Mouse (Mus musculus) intestine, embryonic 16.5 days (tissue): ENCODE measurements around the gene Ahcyl2. TPM values are rescaled to one million over a fixed set of nuclear protein-coding genes. Genes with fewer than 3 reads are reported as not detected.

Experiments
- ATAC-seq: fragments of 200-750 bp; cut with Nextera tagmentation; 2 replicates; pipeline ENCODE4 v1.8.0; 2017; ENCODE audit warnings: moderate TSS enrichment, moderate library complexity
- H3K27ac ChIP-seq: fragments of 300-500 bp; sonication (generic); 2 replicates; pipeline ENCODE4 v1.5.1; 2014; ENCODE audit warnings: mild to moderate bottlenecking, low read length
- H3K27me3 ChIP-seq: fragments of 300-500 bp; sonication (generic); replicated peaks from 2 replicates; pipeline ENCODE4 v1.6.1; 2014; ENCODE audit warnings: low read length, control low read depth, mixed read lengths; ENCODE audit not compliant: control insufficient read depth, insufficient read depth
- H3K36me3 ChIP-seq: fragments of 300-500 bp; sonication (generic); 2 replicates; pipeline ENCODE4 v1.6.1; 2014; ENCODE audit warnings: low read length, control low read depth; ENCODE audit not compliant: control insufficient read depth, insufficient read depth
- H3K4me1 ChIP-seq: fragments of 300-500 bp; sonication (generic); 2 replicates; pipeline ENCODE4 v1.6.1; 2014; ENCODE audit warnings: low read length, control low read depth, mixed read lengths; ENCODE audit not compliant: control insufficient read depth, insufficient read depth
- H3K4me2 ChIP-seq: fragments of 300-500 bp; sonication (generic); 2 replicates; pipeline ENCODE4 v1.6.1; 2014; ENCODE audit warnings: low read depth, low read length, control low read depth
- H3K4me3 ChIP-seq: fragments of 300-500 bp; sonication (generic); 2 replicates; pipeline ENCODE4 v1.5.1; 2014; ENCODE audit warnings: mild to moderate bottlenecking, low read length
- H3K9ac ChIP-seq: fragments of 300-500 bp; sonication (generic); 2 replicates; pipeline ENCODE4 v1.6.1; 2014; ENCODE audit warnings: low read depth, low read length
- H3K9me3 ChIP-seq: fragments of 300-500 bp; sonication (generic); 2 replicates; pipeline ENCODE4 v1.6.1; 2016; ENCODE audit warnings: low read length, control low read depth; ENCODE audit not compliant: control insufficient read depth
- WGBS: fragments of 180-500 bp; shearing (Covaris S2); extraction: QIAGEN DNeasy Blood & Tissue Kit; methylation state at CpG from one replicate; pipeline ENCODE4 v1.1.7; 2014; 5-methylcytosine and 5-hydroxymethylcytosine counted together
- polyA plus RNA-seq: library from polyadenylated mRNA; unstranded; fragments of >200 nt; fragmentation: Nextera tagmentation; extraction: Ambion mirVana; gene quantifications from 2 replicates; pipeline ENCODE4 v1.2.1, GENCODE M21; 2015

Ahcyl2 gene
- polyA plus RNA-seq, 1 experiment from 2014 or later: 80.5 TPM

GRCm38 (mm10) chr6:29944465-29944864 lies 176.7 kb downstream of the Ahcyl2 start:
- H3K4me2 ChIP-seq: no peak overlapping the region
- H3K4me1 ChIP-seq: no peaks in the 10 kb centered on the region
- ATAC-seq: no peak
- WGBS: 59% methylated on average over 1 of the region's 1 CpGs
- no peaks in the 10 kb centered on the region for H3K9me3 ChIP-seq
- no peak overlapping the region for H3K9ac ChIP-seq
- H3K4me3 ChIP-seq: no peak overlapping the region
- H3K27me3 ChIP-seq: no peaks in the 10 kb centered on the region
- H3K36me3 ChIP-seq: no peaks in the 10 kb centered on the region
- H3K27ac ChIP-seq: no peak overlapping the region

- Histone ChIP-seq H3K4me1 (no peaks in the 10 kb centered on the region), H3K36me3 (no peaks in the 10 kb centered on the region), H3K4me2 (no peak overlapping the region), H3K27ac (no peak overlapping the region), H3K27me3 (no peaks in the 10 kb centered on the region), H3K9ac (no peak overlapping the region), H3K4me3 (no peak overlapping the region), H3K9me3 (no peaks in the 10 kb centered on the region)
- 83% methylated on average over 2 of the region's 2 CpGs for WGBS
- no peak for ATAC-seq
Observed at GRCm38 (mm10) chr6:29946568-29946967, 178.8 kb downstream of the Ahcyl2 start.

- 54% methylated on average over 6 of the region's 6 CpGs for WGBS
- no peak for ATAC-seq
- no peak overlapping the region for H3K27ac ChIP-seq
Observed at GRCm38 (mm10) chr6:29947823-29948222, 180.0 kb downstream of the Ahcyl2 start.

DNA sequence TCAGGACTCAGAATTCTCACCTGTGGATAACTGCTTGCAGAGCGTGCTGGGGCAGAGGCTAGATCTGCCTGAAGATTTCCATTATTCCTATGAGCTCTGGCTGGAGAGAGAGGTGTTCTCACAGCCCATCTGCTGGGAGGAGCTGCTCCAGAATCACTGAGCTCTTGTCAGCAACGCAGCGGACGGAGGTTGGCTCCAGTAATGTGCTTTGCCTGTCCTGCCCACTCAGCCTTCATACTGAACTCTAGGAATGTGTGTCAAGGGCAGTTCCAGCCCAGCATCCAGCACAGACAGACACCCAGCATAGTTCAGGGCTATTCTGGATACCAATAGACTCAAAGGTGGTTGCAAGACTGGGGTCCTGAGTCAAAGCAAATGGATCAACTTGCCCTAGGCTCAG lies 188.9 kb downstream of the Ahcyl2 start:
- no peak overlapping the region for H3K4me2 ChIP-seq

More at GRCm38 (mm10) chr6:29947823-29948222, 180.0 kb downstream of the Ahcyl2 start:
- no peak overlapping the region for H3K4me2 ChIP-seq
- no peaks in the 10 kb centered on the region for H3K27me3 ChIP-seq
- no peaks in the 10 kb centered on the region for H3K36me3 ChIP-seq
- no peaks in the 10 kb centered on the region for H3K4me1 ChIP-seq
- no peak overlapping the region for H3K4me3 ChIP-seq
- no peak overlapping the region for H3K9ac ChIP-seq
- H3K9me3 ChIP-seq: no peaks in the 10 kb centered on the region

GRCm38 (mm10) chr6:29958669-29959068 lies 190.9 kb downstream of the Ahcyl2 start:
- Histone ChIP-seq H3K27me3 (no peaks in the 10 kb centered on the region), H3K4me3 (no peak overlapping the region), H3K4me2 (no peak overlapping the region), H3K9ac (no peak overlapping the region), H3K36me3 (no peaks in the 10 kb centered on the region), H3K27ac (no peak overlapping the region), H3K9me3 (no peaks in the 10 kb centered on the region), H3K4me1 (no peaks in the 10 kb centered on the region)
- WGBS: 80% methylated on average over 3 of the region's 3 CpGs
- no peak for ATAC-seq

More for the DNA sequence above, 188.9 kb downstream of the Ahcyl2 start:
- Histone ChIP-seq H3K9me3 (no peaks in the 10 kb centered on the region), H3K4me3 (no peak overlapping the region), H3K27me3 (no peaks in the 10 kb centered on the region), H3K36me3 (no peaks in the 10 kb centered on the region), H3K4me1 (no peaks in the 10 kb centered on the region), H3K27ac (no peak overlapping the region), H3K9ac (no peak overlapping the region)
- no peak for ATAC-seq
- WGBS: 88% methylated on average over 4 of the region's 4 CpGs

DNA sequence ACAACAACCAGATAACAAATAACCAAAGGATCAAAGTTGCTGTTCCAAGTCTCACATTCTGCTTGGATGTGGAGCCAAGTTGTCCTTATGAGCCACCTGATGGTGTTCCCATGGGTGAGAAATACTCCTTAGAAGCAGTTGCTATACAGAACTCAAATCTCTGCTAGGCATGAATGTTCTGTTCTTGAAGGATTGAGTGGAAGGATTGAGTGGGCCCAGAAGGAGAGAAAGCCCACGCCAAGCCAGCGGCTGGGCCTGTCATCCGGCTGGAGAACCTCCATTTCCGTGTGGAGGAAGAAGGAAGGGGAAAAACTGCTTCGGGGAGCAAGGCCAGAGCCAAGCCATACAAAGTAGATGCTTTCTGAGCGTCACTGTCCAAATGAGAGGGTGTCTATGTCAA lies 193.3 kb downstream of the Ahcyl2 start:
- Histone ChIP-seq H3K27me3 (no peaks in the 10 kb centered on the region), H3K4me1 (no peaks in the 10 kb centered on the region), H3K9me3 (no peaks in the 10 kb centered on the region), H3K4me2 (no peak overlapping the region), H3K36me3 (no peaks in the 10 kb centered on the region), H3K27ac (no peak overlapping the region), H3K4me3 (no peak overlapping the region), H3K9ac (no peak overlapping the region)
- no peak for ATAC-seq
- WGBS: 91% methylated on average over 6 of the region's 6 CpGs

Other genes with a start within 250 kb of the Ahcyl2 start
- gene Irf5, start 241.4 kb upstream of the Ahcyl2 start, polyA plus RNA-seq: 7.4 and 8.5 TPM in 2 replicates
- gene Tnpo3, start 158.1 kb upstream of the Ahcyl2 start, polyA plus RNA-seq: 69.7 and 71.3 TPM in 2 replicates
- 0.98 and 2.6 TPM in 2 replicates for gene Tspan33, start 73.8 kb upstream of the Ahcyl2 start, polyA plus RNA-seq
- 18.8 and 18.9 TPM in 2 replicates for gene Smo, start 32.5 kb upstream of the Ahcyl2 start, polyA plus RNA-seq
- gene Strip2, start 149.0 kb downstream of the Ahcyl2 start, polyA plus RNA-seq: 0.54 and 0.60 TPM in 2 replicates